Mouse (Mus musculus) kidney, postnatal 14 days (tissue): Measurements from ENCODE around the gene Ascc3.

Source experiments
- DNase-seq: peaks from one replicate; pipeline ENCODE4 v3.0.0; 2022; ENCODE audit warnings: mixed read lengths

Ascc3 gene

GRCm38 (mm10) chr10:50592355-50593293, at the start of gene Ascc3:
Gene Ascc3, plus strand, starts transcription at chr10:50592669.
- DNase-seq, result peak; percentile 96

- DNase-seq, result no peak
Measured at GRCm38 (mm10) chr10:50584721-50585120, 7.7 kb upstream of the Ascc3 start.

DNA sequence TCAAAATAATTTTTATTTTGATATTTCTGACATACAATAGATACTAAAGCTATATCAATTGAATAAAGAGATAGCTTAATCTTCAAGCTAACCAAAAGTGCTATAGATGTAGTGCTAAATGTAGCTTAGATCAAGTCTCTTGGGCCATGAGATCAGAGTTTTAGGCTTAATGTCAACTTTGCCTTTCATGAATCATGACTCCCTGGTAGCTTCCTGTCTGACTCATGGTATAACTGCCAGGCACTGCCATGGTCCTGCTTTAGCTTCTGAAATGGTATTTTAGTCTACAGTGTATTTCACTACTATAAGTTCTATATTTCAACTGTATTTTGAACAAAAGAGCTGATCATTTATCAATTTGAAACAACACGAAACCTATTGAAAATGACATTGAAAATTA, 5.9 kb upstream of the Ascc3 start:
- no peak for DNase-seq

- DNase-seq, result no peak
Measured at GRCm38 (mm10) chr10:50593371-50593770, 902 bp downstream of the Ascc3 start.

- no peak for DNase-seq
Measured at GRCm38 (mm10) chr10:50595340-50595739, 2.9 kb downstream of the Ascc3 start.

GRCm38 (mm10) chr10:50604919-50605318, 12.4 kb downstream of the Ascc3 start:
- no peak for DNase-seq

DNA sequence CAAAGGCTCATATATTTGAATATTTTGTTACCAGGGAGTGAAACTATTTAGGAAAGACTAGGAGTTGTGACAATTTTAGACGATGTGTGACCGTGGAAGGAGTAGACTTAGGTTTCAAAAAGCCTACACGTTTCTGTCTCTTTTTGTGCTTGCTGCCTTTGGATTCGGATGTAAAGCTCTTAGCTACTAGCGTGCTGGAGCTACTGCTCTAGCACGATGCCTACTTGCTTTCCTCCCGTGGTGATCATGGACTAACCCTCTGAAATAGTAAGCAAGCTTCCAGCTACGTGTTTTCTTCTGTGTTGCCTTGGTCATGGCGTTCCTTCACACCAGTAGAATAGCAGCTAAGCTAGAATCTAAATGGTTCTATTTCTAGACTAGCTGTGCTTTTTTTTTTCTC, 21.4 kb downstream of the Ascc3 start:
- DNase-seq, result no peak

DNA sequence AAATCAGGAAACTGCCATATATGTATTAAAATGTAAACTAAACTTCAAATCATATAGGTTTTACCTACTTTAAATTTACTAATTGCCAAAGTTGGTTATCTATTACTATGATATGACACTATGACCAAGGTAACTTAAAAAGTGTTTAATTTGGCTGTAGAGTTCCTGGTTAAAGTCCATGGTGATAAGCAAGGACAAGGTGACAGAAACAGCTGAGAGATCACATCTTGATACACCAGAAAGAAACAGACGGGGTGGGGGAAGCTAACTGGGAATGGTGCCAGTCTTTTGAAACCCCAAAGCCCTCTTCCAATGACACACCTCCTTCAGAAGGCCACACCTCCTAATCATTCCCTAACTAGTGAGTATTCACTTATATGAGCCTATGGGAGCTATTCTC, 33.4 kb downstream of the Ascc3 start:
- no peak for DNase-seq

GRCm38 (mm10) chr10:50639607-50640006, 47.1 kb downstream of the Ascc3 start:
- DNase-seq, result no peak

GRCm38 (mm10) chr10:50650612-50651011, 58.1 kb downstream of the Ascc3 start:
- DNase-seq, result no peak

DNA sequence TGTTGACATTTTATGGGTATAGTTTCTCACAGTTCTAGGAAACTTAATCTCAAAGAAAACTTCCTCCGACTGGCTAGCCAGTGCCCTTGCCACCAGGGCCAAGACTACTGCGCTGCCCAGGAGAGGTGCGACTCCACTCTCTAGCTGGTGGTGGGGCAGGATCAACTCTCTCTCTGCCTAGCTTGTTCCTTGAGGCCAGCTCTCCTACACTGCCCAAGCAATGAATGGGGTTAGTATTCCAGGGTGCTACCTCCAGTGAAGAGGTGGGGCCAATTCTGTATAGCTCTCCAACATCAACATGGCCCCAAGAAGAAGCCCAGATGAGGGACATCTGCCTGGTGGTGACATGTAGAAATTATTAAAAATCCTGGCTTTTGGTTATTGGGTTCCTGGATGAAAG, 61.1 kb downstream of the Ascc3 start:
- no peak for DNase-seq

DNA sequence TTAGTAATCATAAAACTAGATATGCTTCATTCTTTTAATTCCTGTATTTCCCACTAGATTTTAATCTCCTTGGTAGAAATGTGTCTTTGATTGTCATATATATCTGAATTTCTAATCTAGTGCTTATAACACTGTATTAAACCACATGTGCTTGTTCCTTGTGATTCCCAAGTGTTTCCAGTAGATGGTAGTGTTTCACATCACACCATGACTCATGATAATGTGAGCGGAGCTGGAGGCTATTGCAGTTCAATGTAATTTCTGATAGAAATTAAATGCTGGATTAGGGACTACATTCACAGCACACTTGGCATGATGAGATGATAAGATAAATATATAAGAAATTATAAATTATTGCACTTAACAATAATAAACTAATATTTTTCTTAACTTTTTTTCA, 64.9 kb downstream of the Ascc3 start:
- peak; percentile 3 for DNase-seq

GRCm38 (mm10) chr10:50671517-50671916, 79.0 kb downstream of the Ascc3 start:
- DNase-seq, result no peak

DNA sequence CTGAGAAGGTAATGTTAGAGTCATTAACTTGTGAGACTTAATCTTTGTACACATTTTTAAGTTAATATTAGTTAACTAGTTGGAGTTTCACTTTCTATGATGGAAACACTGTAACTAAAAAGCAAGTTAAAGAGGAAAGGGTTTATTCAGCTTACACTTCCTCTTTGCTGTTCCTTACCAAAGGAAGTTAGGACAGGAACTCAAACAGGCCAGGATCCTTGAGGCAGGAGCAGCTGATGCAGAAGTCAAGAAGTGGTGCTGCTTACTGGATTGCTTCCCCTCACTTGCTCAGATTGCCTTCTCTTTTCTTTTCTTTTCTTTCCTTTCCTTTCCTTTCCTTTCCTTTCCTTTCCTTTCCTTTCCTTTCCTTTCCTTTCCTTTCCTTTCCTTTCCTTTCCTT, 97.9 kb downstream of the Ascc3 start:
- no peak for DNase-seq

DNA sequence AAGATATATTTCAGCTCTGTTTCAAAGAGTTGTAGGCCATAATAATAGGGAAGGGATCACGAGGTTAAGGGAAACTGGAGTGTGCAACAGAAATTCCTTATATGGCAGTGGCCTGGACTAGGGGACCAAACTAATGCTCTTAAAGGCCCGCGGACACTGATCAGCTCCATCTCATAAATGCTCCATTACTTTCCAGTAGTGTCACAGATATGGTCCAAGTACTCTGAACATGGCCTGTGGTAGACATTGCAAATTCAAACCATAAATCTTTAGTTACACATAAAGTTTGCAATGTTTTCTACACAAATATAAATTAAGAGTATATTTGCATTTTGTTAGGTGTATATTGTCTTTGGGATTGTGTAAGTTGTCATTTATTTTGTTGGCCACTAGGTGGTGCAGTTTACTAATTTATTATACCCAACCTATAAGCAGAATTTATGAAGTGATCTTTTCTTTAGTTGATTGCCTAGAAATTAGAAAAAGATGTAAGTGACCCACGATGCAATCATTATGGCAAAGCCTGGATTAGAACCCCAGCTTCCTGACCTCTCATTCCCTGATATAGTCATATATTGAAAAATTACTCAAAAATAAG, 106.5 kb downstream of the Ascc3 start:
- no peak for DNase-seq

DNA sequence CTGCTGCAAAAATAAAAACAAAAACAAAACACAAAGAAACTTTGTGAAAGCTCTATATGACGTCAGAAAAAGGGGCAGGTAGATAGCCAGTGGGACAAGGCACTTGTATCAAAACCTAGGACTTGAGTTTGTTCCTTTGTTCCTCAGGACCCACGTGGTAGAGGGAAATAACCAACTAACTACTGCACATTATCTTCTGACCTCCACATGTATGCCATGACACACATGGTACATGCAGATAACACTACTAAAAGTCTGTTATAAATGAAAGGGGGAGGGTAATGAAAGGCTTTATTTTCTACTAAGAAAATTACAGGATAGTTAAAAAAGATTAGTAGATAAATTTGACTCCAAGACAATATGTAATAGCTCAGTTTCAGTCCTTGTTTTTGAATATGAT, 109.3 kb downstream of the Ascc3 start:
- DNase-seq, result no peak

DNA sequence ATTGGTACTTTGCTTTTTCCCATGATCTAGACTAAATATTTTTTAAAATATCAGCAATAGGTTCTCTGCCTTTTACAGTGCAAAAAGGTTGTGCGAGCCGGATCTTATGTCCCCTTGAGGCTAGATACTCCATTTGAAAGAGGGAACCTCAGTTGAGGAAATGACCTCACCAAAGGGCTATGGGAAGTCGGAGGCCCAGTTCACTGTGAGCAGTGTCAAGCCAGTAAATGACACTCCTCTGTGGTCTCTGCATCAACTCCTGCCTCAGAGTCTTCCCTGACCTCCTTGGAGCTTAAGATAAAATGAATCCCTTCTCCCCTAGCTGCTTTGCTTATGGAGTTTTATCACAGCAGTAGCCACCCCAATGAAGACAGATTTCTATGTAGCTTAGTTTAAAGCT, 109.9 kb downstream of the Ascc3 start:
- no peak for DNase-seq

GRCm38 (mm10) chr10:50704202-50704601, 111.7 kb downstream of the Ascc3 start:
- peak; percentile 63 for DNase-seq

DNA sequence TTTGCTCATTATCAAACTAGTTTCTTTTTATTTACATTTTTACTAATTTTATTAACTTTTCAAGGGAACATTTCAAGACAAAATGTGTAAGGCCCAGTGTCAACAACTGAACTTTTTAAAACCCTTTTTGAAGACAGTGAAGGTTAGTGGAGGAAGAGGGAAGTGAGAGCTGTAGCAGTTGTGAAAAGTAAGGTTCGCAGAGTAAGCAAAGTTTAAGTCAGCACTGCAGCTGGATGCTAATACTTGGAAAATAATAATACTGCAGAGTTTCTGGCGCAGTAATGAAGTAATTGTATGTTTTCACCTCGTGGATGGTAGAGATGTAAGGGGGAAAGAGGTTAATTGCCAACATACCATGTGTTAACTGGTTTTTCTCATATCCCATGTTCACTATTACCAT, 112.4 kb downstream of the Ascc3 start:
- no peak for DNase-seq

DNA sequence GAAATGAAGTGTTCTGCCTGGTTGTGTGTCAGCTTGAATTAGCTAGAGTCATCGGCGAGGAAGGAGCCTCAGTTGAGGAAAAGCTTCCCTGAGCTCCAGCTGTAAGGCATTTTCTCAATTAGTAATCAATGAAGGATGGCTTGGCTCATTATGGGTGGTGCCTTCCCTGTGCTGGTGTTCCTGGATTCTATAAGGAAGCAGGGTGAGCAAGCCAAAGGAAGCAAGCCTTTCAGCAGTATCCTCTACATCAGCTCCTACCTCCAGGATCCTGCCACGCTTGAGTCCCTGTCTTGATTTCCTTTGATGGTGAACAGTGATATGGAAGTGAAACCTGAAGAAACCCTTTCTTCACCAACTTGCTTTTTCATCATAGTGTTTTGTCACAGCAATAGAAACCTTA, 118.8 kb downstream of the Ascc3 start:
- DNase-seq, result no peak

DNA sequence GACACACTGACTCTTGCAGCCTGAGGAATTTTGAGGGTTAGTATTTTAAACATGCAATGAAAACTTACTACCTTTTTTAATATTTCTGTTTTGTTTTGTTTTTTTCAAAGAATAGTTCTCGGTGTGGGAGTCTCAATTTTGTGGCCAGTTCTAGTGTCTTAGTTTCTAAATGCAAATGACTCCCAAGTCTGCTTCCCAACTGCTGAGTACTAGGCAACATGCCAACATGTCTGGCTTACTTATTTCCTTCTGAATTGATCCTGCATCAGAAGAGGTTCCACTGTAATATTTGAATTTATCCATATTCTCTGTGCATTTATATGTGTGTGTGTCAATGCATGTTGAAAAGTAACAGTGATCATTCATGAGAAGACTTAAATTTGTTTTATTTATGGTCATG, 119.3 kb downstream of the Ascc3 start:
- peak; percentile 12 for DNase-seq

DNA sequence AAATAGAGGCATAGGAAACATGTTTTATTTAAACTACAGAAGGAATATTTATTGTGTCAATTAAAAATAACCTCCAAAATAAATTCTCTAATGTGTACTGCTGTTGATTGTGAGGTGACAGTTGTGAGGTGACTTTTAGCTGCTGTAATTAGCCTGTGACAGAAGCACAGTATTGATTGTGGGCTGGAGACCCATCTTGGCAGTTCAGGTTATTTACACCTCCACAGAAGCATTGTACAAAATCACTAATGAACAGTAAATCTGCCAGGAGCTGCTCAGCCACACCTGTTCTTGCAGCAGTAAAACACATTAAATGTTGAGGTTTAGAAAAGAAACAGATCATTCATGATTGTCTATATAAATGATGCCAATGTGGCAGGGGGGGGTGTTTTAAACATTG, 141.0 kb downstream of the Ascc3 start:
- DNase-seq, result no peak

GRCm38 (mm10) chr10:50762069-50762468, 169.6 kb downstream of the Ascc3 start:
- no peak for DNase-seq

GRCm38 (mm10) chr10:50762984-50763383, 170.5 kb downstream of the Ascc3 start:
- DNase-seq, result no peak
